Mouse (Mus musculus) embryo, embryonic 9.5 days (tissue): ENCODE results near the gene Tbc1d10b.
A peak's percentile ranks its signal among the peaks of the same experiment; 100 is the strongest.
"Not testable (repeated sequence)": the region's sequence is repeated elsewhere in the genome, so short reads cannot be mapped to it uniquely, and the experiment has no call there.

Experiments used
- DNase-seq: peaks from one replicate; pipeline ENCODE4 v3.0.0-alpha.2; 2017; ENCODE audit errors: extremely low spot score

Gene Tbc1d10b

GRCm38 (mm10) chr7:127208295-127208552 lies at the start of gene Tbc1d10b:
Tbc1d10b (minus strand) TSS chr7:127208468.
- no peak for DNase-seq

- no peak for DNase-seq
Measured at GRCm38 (mm10) chr7:127256518-127256917, 48.2 kb upstream of the Tbc1d10b start.

GRCm38 (mm10) chr7:127255965-127256364 lies 47.7 kb upstream of the Tbc1d10b start:
- no peak for DNase-seq

GRCm38 (mm10) chr7:127255008-127255407 lies 46.7 kb upstream of the Tbc1d10b start:
- no peak for DNase-seq

GRCm38 (mm10) chr7:127253821-127254769 lies 45.8 kb upstream of the Tbc1d10b start:
- DNase-seq: peak; percentile 91

- no peak for DNase-seq
Measured at GRCm38 (mm10) chr7:127253341-127253740, 45.1 kb upstream of the Tbc1d10b start.

- no peak for DNase-seq
Measured at GRCm38 (mm10) chr7:127252414-127252813, 44.1 kb upstream of the Tbc1d10b start.

- not testable (repeated sequence) for DNase-seq
Measured at GRCm38 (mm10) chr7:127250511-127250910, 42.2 kb upstream of the Tbc1d10b start.

- DNase-seq: no peak
Measured at GRCm38 (mm10) chr7:127244658-127245510, 36.6 kb upstream of the Tbc1d10b start.

GRCm38 (mm10) chr7:127243870-127244657 lies 35.8 kb upstream of the Tbc1d10b start, which contains the start of gene Zfp771:
Zfp771 (plus strand) TSS chr7:127244274.
- DNase-seq: peak; percentile 96

GRCm38 (mm10) chr7:127243361-127243867 lies 35.1 kb upstream of the Tbc1d10b start:
- DNase-seq: no peak

- DNase-seq: no peak
Measured at GRCm38 (mm10) chr7:127234777-127235176, 26.5 kb upstream of the Tbc1d10b start.

- DNase-seq: no peak
Measured at GRCm38 (mm10) chr7:127233765-127234164, 25.5 kb upstream of the Tbc1d10b start.

- no peak for DNase-seq
Measured at GRCm38 (mm10) chr7:127233368-127233749, 25.1 kb upstream of the Tbc1d10b start.

- peak; percentile 94 for DNase-seq
Measured at GRCm38 (mm10) chr7:127232622-127233367, 24.5 kb upstream of the Tbc1d10b start, which contains the start of the genes Zfp553 and Sept1. Zfp553 (plus strand) TSS chr7:127233061. Sept1 (minus strand) TSS chr7:127233130.

- DNase-seq: no peak
Measured at GRCm38 (mm10) chr7:127231826-127232621, 23.8 kb upstream of the Tbc1d10b start.

- DNase-seq: no peak
Measured at GRCm38 (mm10) chr7:127231376-127231775, 23.1 kb upstream of the Tbc1d10b start.

GRCm38 (mm10) chr7:127228615-127229303 lies 20.5 kb upstream of the Tbc1d10b start:
- DNase-seq: peak; percentile 77
